Mouse (Mus musculus) heart, postnatal 0 days (tissue): ENCODE measurements around the gene Myh7b.

Source experiments
- CTCF ChIP-seq: IDR thresholded peaks from 2 replicates; pipeline ENCODE4 v1.5.1; 2016; ENCODE audit warnings: antibody characterized with exemption, control low read depth, low read depth
- EP300 ChIP-seq: IDR thresholded peaks from 2 replicates; pipeline ENCODE4 v1.6.1; 2016; ENCODE audit warnings: antibody characterized with exemption, low read depth

- TF ChIP-seq CTCF: no peak
- no peak for TF ChIP-seq EP300
Observed at GRCm38 (mm10) chr2:155626277-155626676, 15.3 kb downstream of the Myh7b start.
